Mouse (Mus musculus) CH12.LX (cell line): ENCODE measurements around the gene Aco2. TPM values are rescaled to one million over a fixed set of nuclear protein-coding genes. Genes with fewer than 3 reads are reported as not detected.

Experiments used
- DNase-seq: peaks from one replicate; pipeline ENCODE4 v3.0.0-alpha.2; 2013; ENCODE audit errors: extremely low read depth
- H3K27ac ChIP-seq: 2 replicates; pipeline ENCODE4 v1.5.1; 2012; ENCODE audit warnings: low read depth, mild to moderate bottlenecking, control low read depth, moderate library complexity; ENCODE audit not compliant: insufficient read depth
- H3K27me3 ChIP-seq: replicated peaks from 2 replicates; pipeline ENCODE3; 2012; ENCODE audit warnings: inconsistent platforms
- H3K36me3 ChIP-seq, 2 experiments: replicated peaks in 1 of 2; 2 replicates each; pipeline versions ENCODE3 to v1.6.1; 2012; ENCODE audit warnings: inconsistent platforms in 1 of 2, low read length in 1 of 2, mild to moderate bottlenecking in 1 of 2, mixed read lengths in 1 of 2, moderate library complexity in 1 of 2; ENCODE audit not compliant: control insufficient read depth in 1 of 2, insufficient read depth in 1 of 2
- H3K4me1 ChIP-seq, 2 experiments: 2 replicates each; pipeline ENCODE4 v1.6.1; 2012; ENCODE audit warnings: inconsistent platforms in 1 of 2, moderate library complexity in 1 of 2; ENCODE audit not compliant: insufficient read depth in 2 of 2, control insufficient read depth in 1 of 2
- H3K4me2 ChIP-seq: 2 replicates; pipeline ENCODE4 v1.6.1; 2012; ENCODE audit warnings: low read depth, mild to moderate bottlenecking, control low read depth; ENCODE audit not compliant: poor library complexity, insufficient read depth, severe bottlenecking
- H3K4me3 ChIP-seq, 3 experiments: fragments of 150-350 bp in 1 of 3; sonication (generic) in 1 of 3; replicated peaks in 1 of 3; 2 replicates each; pipeline versions ENCODE3 to v1.5.1; 2011 to 2012; ENCODE audit warnings: low read depth in 2 of 3, low read length in 2 of 3, mild to moderate bottlenecking in 2 of 3, moderate library complexity in 2 of 3, control low read depth in 1 of 3, improper control_type of control experiment in 1 of 3, inconsistent platforms in 1 of 3, mixed read lengths in 1 of 3; ENCODE audit not compliant: poor library complexity in 1 of 3
- H3K79me2 ChIP-seq: replicated peaks from 2 replicates; pipeline ENCODE4 v1.6.1; 2012; ENCODE audit warnings: mild to moderate bottlenecking, moderate library complexity; ENCODE audit not compliant: control insufficient read depth, poor library complexity, insufficient read depth, severe bottlenecking; ENCODE audit errors: extremely low read depth
- H3K9ac ChIP-seq: 2 replicates; pipeline ENCODE4 v1.6.1; 2012; ENCODE audit warnings: low read depth, mild to moderate bottlenecking, control low read depth, moderate library complexity; ENCODE audit not compliant: insufficient read depth
- H3K9me3 ChIP-seq: replicated peaks from 2 replicates; pipeline ENCODE3; 2012; ENCODE audit warnings: low read length, inconsistent platforms, mixed read lengths
- CTCF ChIP-seq, 2 experiments: IDR thresholded peaks in 1 of 2; conservative IDR thresholded peaks in 1 of 2; 2 replicates each; pipeline ENCODE4 v1.5.1; 2011 to 2012; ENCODE audit warnings: low read depth in 2 of 2, low read length in 2 of 2, improper control_type of control experiment in 1 of 2, inconsistent platforms in 1 of 2, mild to moderate bottlenecking in 1 of 2, moderate library complexity in 1 of 2
- ETS1 ChIP-seq: conservative IDR thresholded peaks from 2 replicates; pipeline ENCODE4 v1.6.1; 2012; ENCODE audit warnings: low read depth, mild to moderate bottlenecking, inconsistent platforms, low read length, improper control_type of control experiment, moderate library complexity
- IRF4 ChIP-seq: IDR thresholded peaks from 2 replicates; pipeline ENCODE4 v1.6.1; 2014; ENCODE audit warnings: low read depth, mild to moderate bottlenecking, inconsistent platforms, low read length, improper control_type of control experiment
- JUN ChIP-seq: IDR thresholded peaks from 2 replicates; pipeline ENCODE4 v1.6.1; 2011; ENCODE audit warnings: low read depth, mild to moderate bottlenecking, low read length, improper control_type of control experiment, moderate library complexity; ENCODE audit not compliant: insufficient read depth
- MAFK ChIP-seq: IDR thresholded peaks from 2 replicates; pipeline ENCODE4 v1.6.1; 2011; ENCODE audit warnings: low read length, improper control_type of control experiment; ENCODE audit not compliant: insufficient replicate concordance
- MAZ ChIP-seq: IDR thresholded peaks from 2 replicates; pipeline ENCODE4 v1.6.1; 2012; ENCODE audit warnings: low read depth, mild to moderate bottlenecking, inconsistent platforms, low read length, improper control_type of control experiment, moderate library complexity
- MEF2A ChIP-seq: IDR thresholded peaks from 2 replicates; pipeline ENCODE4 v1.6.1; 2014; ENCODE audit warnings: low read depth, mild to moderate bottlenecking, inconsistent platforms, low read length, improper control_type of control experiment, borderline replicate concordance
- MXI1 ChIP-seq: IDR thresholded peaks from 2 replicates; pipeline ENCODE4 v1.6.1; 2011; ENCODE audit warnings: mild to moderate bottlenecking, low read depth, low read length, improper control_type of control experiment
- PAX5 ChIP-seq: IDR thresholded peaks from 2 replicates; pipeline ENCODE4 v1.6.1; 2012; ENCODE audit warnings: low read length, inconsistent platforms, mixed read lengths
- RAD21 ChIP-seq: IDR thresholded peaks from 2 replicates; pipeline ENCODE4 v1.6.1; 2011; ENCODE audit warnings: low read depth, mild to moderate bottlenecking, low read length, improper control_type of control experiment, moderate library complexity
- SMC3 ChIP-seq: IDR thresholded peaks from 2 replicates; pipeline ENCODE4 v1.6.1; 2011; ENCODE audit warnings: low read depth, low read length, improper control_type of control experiment
- TBP ChIP-seq: conservative IDR thresholded peaks from 2 replicates; pipeline ENCODE4 v1.6.1; 2011; ENCODE audit warnings: low read depth, low read length, improper control_type of control experiment
- TCF12 ChIP-seq: IDR thresholded peaks from 2 replicates; pipeline ENCODE4 v1.6.1; 2014; ENCODE audit warnings: low read depth, mild to moderate bottlenecking, inconsistent platforms, low read length, improper control_type of control experiment
- ZC3H11A ChIP-seq: IDR thresholded peaks from 2 replicates; pipeline ENCODE4 v1.6.1; 2012; ENCODE audit warnings: low read depth, mild to moderate bottlenecking, inconsistent platforms, low read length, improper control_type of control experiment
- ZMIZ1 ChIP-seq: IDR thresholded peaks from 2 replicates; pipeline ENCODE4 v1.6.1; 2012; ENCODE audit warnings: low read depth, mild to moderate bottlenecking, inconsistent platforms, low read length, improper control_type of control experiment
- dilution Hi-C: fragments of 300-500 bp; cut with MboI; formaldehyde crosslinking; loops from 2 replicates; pipeline ENCODE4 v1.14.3; 2020; ENCODE audit warnings: low sequenced_read_pairs; ENCODE audit not compliant: extremely low pct_unique_long_range_greater_than_20kb, extremely low pct_ligation_motif_present
- in situ Hi-C: fragments of 300-500 bp; cut with MboI; formaldehyde crosslinking; loops from 3 replicates; pipeline ENCODE4 v1.14.3; 2019; ENCODE audit warnings: low sequenced_read_pairs, low pct_ligation_motif_present, low pct_unique_long_range_greater_than_20kb, mixed read lengths
- polyA plus RNA-seq: library from polyadenylated mRNA; unstranded; fragments of >175 nt; gene quantifications from 2 replicates; pipeline ENCODE4 v1.2.1, GENCODE M21; 2012; ENCODE audit warnings: low read depth; ENCODE audit not compliant: insufficient read length
- total RNA-seq, 2 experiments: library from RNA; depleted of rRNA; stranded (reverse); fragments of 300-350 nt in 1 of 2; fragments of >200 nt in 1 of 2; gene quantifications; 2 replicates each; pipeline ENCODE4 v1.2.3; 2012 to 2014

The Aco2 gene
- total and polyA plus RNA-seq, 3 experiments, result 150 to 205 (median 190) TPM

- peak; percentile 28 to 31; a peak in 2 of 4 replicates for TF ChIP-seq CTCF (conservative IDR thresholded peaks at IDR 0.05 in 1 of 2, IDR thresholded peaks at IDR 0.05 in 1 of 2; ENCODE audit: low read depth in 2 of 2, low read length in 2 of 2)
- no peak for TF ChIP-seq MAZ
- TF ChIP-seq MAFK, result no peak
- no peak for TF ChIP-seq RAD21
- DNase-seq, result no peak
- Histone ChIP-seq H3K9ac (no peak overlapping the region), H3K4me3 (no peak overlapping the region), H3K27me3 (no peaks in the 10 kb centered on the region), H3K36me3 (no peaks in the 10 kb centered on the region), H3K79me2 (no peaks in the 10 kb centered on the region), H3K9me3 (no peaks in the 10 kb centered on the region), H3K4me2 (no peak overlapping the region), H3K4me1 (peaks cover 12 to 41% of the 10 kb centered on the region in 2 experiments), H3K27ac (no peak overlapping the region)
- dilution Hi-C loops, result no loop called here
- in situ Hi-C loops, result no loop called here
These were observed 68.9 kb downstream of the Aco2 start for GRCm38 (mm10) chr15:81941010-81941409.

GRCm38 (mm10) chr15:81943176-81943749, 71.2 kb downstream of the Aco2 start:
- Histone ChIP-seq H3K4me3 (peak overlapping the region; percentile 22 to 42 (median 23)), H3K9ac (no peak overlapping the region), H3K36me3 (no peaks in the 10 kb centered on the region), H3K27ac (peak overlapping the region; percentile 71; the same call in 1 of the 2 replicates), H3K4me1 (peaks cover 15 to 39% of the 10 kb centered on the region in 2 experiments), H3K79me2 (no peaks in the 10 kb centered on the region), H3K27me3 (no peaks in the 10 kb centered on the region), H3K4me2 (peak overlapping the region; percentile 65), H3K9me3 (peaks cover 5% of the 10 kb centered on the region)
- TF ChIP-seq ETS1 (0 out of 2 replicates have a peak, but pooled peaks have one; percentile 27), SMC3 (no peak), ZC3H11A (no peak), TCF12 (0 out of 2 replicates have a peak, but pooled peaks have one; percentile 18), TBP (0 out of 2 replicates have a peak, but pooled peaks have one; percentile 22), ZMIZ1 (no peak), MXI1 (0 out of 2 replicates have a peak, but pooled peaks have one; percentile 37), MEF2A (0 out of 2 replicates have a peak, but pooled peaks have one; percentile 29), IRF4 (peak; percentile 39; the same call in 1 of the 2 replicates)
- in situ Hi-C loops, result no loop called here
- dilution Hi-C loops, result no loop called here
- peak; percentile 93 for DNase-seq

GRCm38 (mm10) chr15:81949076-81949475, 77.0 kb downstream of the Aco2 start:
- dilution Hi-C loops (no loop called here), in situ Hi-C loops (no loop called here)
- Histone ChIP-seq H3K27ac (no peak overlapping the region), H3K9me3 (peaks cover 5% of the 10 kb centered on the region), H3K27me3 (no peaks in the 10 kb centered on the region), H3K4me1 (peaks cover 13 to 21% of the 10 kb centered on the region in 2 experiments), H3K9ac (no peak overlapping the region), H3K4me3 (no peak overlapping the region), H3K4me2 (no peak overlapping the region), H3K79me2 (no peaks in the 10 kb centered on the region), H3K36me3 (peaks cover 36 to 52% of the 10 kb centered on the region in 2 experiments)
- no peak for DNase-seq
- TF ChIP-seq JUN, result no peak
- TF ChIP-seq PAX5, result no peak
- no peak for TF ChIP-seq RAD21
